Mouse (Mus musculus): Measurements from ENCODE around the gene Ppip5k2. TPM values are rescaled to one million over a fixed set of nuclear protein-coding genes. Genes with fewer than 3 reads are reported as not detected.

Gene Ppip5k2
- polyA plus RNA-seq, 1 experiment from 2014 or later, result 55.3 TPM

Other genes starting within 250 kb of the Ppip5k2 start
- 28.3 and 32.8 TPM in 2 replicates for gene D1Ertd622e, start 108.3 kb downstream of the Ppip5k2 start, polyA plus RNA-seq (2016; fragmentation: Nextera tagmentation; extraction: Ambion mirVana)
- gene Gin1, start 239 bp downstream of the Ppip5k2 start, polyA plus RNA-seq (2016; fragmentation: Nextera tagmentation; extraction: Ambion mirVana), result 20.2 and 20.7 TPM in 2 replicates

Measured in neural tube, embryonic 12.5 days (tissue).